Mouse (Mus musculus) T-cell, adult 66 days (primary cell): ENCODE data around the gene Cdk8. TPM values are rescaled to one million over a fixed set of nuclear protein-coding genes. Genes with fewer than 3 reads are reported as not detected.

Source experiments
- total RNA-seq, 2 experiments: library from RNA; stranded (reverse); gene quantifications; 3 replicates in 1 of 2; 4 replicates in 1 of 2; pipeline ENCODE4 v1.2.4; 2023

Cdk8 gene
- 10 to 100 TPM; 66.4 to 68.3 TPM for total RNA-seq

GRCm38 (mm10) chr5:146230864-146231654, at the start of gene Cdk8:
Gene Cdk8, plus strand, starts transcription at chr5:146231230.

GRCm38 (mm10) chr5:146185204-146185603, 45.8 kb upstream of the Cdk8 start, which contains the start of gene 1700001J03Rik:
Gene 1700001J03Rik, minus strand, starts transcription at chr5:146185304.

DNA sequence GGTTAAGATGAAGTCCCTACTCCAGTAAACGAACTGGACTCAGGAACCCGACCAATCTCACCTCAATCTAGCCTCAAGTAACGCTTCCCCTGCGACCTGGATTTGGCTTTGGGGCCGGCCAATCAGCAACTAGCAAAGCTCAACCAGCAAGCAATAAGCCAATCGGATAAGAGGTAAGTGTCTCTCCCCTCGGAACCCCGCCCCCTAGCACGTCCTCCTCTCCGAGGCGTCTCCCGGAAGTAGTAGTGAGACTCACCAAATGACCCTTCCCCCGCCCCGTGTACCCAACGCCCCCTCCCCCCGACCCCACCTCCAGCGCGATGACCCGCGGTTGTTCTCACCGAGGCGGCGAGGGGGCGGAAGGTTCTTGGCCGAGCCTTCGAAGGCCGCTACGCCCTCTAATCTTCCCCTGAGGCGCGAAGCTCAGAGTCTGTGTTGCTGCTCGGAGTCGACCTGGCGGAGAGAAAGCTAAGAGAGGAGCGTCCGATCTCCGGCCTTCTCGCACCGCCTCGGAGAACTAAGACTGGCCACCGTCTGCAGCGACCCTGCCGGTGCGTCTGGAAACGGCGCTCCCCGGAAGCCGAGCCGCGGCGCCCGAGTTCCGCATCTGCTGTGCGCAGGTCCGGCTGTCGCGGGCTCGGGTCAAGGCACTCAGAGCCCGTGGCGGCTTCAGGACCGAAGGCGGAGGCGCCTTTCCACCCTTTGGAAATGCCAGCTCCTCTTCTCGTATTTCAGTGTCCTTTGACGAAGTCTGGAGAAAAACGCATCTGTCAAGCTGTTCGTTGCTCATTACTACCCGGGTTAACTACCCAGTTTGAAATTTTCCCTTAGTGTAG, 9.9 kb upstream of the Cdk8 start, which contains the start of gene Rnf6:
Gene Rnf6, minus strand, starts transcription at position 677 of the 836 bp plus-strand sequence.

Other genes starting within 250 kb of the Cdk8 start
- not detected for gene Cyp3a25, start 221.6 kb upstream of the Cdk8 start, total RNA-seq
- gene Cyp3a59, start 152.0 kb upstream of the Cdk8 start, total RNA-seq = not detected
- not detected for gene Gm5565, start 70.7 kb upstream of the Cdk8 start, total RNA-seq
- not detected for gene Gm6309, start 60.5 kb upstream of the Cdk8 start, total RNA-seq
- gene 1700001J03Rik, start 45.9 kb upstream of the Cdk8 start, total RNA-seq = 1 to 10 TPM; 2.3 to 3.4 TPM
- gene Rnf6, start 9.7 kb upstream of the Cdk8 start, total RNA-seq = 10 to 100 TPM; 51.2 to 61.0 TPM
- not detected for gene Wasf3, start 153.8 kb downstream of the Cdk8 start, total RNA-seq